Mouse (Mus musculus) testis, postnatal 14 days (tissue): Measurements from ENCODE around the gene Gsta3.
"Not testable (repeated sequence)": the region's sequence is repeated elsewhere in the genome, so short reads cannot be mapped to it uniquely, and the experiment has no call there.

ENCODE experiments used
- DNase-seq: peaks from one replicate; pipeline ENCODE4 v3.0.0; 2021; ENCODE audit warnings: low spot score

The Gsta3 gene

DNA sequence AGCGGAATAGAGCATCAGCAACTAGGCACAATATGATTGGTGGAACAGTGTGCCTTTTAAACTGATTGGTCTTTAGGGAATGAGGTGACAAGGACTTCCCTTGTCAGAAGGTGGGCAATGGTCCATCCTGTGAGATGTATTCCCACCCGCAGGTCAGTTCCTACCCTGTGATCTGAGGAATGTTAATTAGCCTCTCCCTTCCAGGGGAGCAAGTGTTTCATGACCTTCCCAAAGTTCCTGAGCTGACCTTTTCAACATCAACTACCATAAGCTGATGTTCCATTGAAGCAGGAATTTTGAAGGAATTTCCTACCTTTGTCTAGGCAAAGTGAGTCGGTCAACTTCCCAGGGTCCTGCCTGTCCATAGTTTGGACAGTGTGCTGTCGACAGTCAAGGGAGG lies 13.5 kb downstream of the Gsta3 start:
- DNase-seq, result no peak

DNA sequence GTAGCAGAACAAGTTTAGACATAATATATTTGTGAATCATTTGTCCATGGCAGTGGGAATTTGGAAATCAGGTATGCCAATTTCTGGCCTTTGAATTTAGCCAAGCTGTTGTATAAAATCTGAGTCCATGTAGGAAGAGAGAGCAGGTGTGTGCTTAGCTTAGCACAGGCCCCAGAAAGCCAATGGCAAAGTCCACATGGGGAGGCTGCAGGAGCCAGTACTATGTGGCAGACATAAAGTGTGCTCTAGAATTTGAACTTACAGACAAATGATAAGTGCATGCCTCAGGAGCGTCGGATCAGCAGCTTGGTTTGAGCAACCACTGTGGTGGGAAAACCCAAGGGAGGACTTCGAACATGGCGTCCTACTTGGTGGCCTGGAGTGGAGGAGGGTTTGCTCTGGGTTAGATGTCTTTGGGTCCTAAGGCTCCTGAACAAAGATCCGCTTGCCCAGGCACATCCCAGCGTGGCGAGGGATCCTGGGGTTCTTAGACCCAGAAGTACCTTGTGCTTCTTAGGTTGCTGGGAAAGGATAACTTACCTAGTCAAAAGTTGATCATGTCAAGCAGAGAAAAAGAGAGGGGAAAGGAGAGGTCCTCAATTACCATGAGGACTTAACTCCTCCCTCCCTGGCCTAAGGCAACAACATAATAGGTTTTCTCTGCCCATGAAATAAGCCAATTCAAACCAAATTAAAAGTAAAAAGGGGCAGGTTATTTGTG lies 15.4 kb downstream of the Gsta3 start:
- DNase-seq, result no peak

DNA sequence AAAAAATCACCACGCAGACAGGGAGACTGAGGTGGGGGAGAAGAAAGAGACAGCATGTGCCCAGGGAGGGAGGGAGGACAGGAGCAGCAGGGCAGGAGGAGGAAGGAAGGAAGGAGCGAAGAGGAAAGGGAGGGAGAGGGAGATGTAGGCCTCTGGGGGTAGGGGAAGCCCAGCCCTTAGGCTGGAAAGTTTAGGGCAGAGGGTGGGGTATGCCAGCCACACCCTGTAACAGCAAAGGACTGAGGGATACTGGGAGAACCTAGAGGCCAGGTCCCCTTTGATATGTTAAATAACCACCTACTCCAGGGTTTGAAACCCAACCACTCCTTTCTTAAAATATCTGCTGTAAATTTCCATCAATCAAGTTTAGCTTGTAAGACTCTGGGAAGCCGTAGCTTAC lies 16.0 kb downstream of the Gsta3 start:
- DNase-seq, result no peak

DNA sequence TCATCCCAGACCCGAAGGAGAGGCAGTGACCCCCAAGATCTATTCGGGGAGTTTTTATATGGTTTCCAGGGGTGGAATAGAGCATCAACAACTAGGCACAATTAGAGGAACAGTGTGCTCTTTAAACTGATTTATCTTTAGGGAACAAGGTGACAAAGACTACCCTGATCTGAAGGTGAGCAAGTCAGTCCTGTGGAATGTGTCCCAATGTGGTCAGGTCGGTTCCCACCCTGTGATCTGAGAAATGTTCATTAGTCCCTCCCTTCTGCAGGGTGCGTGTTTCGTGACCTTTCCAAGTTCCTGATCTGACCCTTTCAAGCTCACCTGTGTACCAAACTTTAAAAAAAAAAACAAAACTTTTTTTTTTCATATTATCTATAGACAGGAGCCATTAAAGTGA lies 16.5 kb downstream of the Gsta3 start:
- no peak for DNase-seq

DNA sequence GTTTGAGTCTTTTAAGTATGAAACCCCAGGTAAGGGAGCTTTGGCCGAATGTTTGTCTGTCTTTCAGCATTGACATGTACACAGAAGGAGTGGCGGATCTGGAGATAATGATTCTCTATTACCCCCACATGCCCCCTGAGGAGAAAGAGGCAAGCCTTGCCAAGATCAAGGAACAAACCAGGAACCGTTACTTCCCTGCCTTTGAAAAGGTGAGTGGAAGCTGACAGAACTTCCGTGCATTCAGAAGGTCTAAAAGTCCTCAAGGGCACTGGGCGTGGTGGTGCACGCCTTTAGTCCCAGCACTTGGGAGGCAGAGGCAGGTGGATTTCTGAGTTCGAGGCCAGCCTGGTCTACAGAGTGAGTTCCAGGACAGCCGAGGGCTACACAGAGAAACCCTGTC lies 19.6 kb downstream of the Gsta3 start:
- not testable (repeated sequence) for DNase-seq

DNA sequence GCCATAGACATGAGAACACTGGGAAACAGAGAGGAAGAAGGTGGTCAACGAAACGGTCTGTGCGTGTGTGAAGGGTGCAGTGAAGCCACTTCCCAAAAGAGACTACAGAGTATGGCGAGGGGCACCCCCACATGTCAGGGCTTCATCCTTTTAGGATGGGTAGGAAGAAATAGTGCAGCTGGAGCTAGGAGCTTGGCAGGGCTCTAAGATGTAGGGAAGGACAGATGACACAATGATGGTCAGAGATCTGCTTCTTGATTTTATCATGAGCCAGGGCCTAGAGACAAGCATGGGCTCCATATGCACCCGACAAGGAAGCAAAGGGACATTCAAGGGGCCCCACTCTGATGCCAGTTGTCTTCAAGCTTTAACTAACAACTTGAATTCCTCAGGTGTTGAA lies 22.0 kb downstream of the Gsta3 start:
- DNase-seq, result no peak

DNA sequence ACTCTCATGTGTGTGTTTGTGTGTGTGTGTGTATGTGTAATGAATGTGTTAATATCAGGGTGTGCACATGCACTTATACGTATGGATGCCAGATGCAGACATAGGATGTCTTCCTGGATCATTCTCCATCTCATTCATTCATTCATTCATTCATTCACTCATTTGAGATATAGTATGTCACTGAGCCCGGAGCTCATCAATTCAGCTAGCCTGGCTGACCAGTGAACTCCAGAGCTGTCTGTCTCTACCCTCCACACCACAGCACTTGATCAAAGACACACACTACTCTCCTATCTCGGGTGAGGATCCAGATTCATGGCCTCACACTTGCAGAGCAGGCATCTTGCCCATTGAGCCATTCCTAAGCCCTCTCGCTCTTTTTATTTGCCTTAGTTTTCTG lies 23.6 kb downstream of the Gsta3 start:
- DNase-seq, result no peak

DNA sequence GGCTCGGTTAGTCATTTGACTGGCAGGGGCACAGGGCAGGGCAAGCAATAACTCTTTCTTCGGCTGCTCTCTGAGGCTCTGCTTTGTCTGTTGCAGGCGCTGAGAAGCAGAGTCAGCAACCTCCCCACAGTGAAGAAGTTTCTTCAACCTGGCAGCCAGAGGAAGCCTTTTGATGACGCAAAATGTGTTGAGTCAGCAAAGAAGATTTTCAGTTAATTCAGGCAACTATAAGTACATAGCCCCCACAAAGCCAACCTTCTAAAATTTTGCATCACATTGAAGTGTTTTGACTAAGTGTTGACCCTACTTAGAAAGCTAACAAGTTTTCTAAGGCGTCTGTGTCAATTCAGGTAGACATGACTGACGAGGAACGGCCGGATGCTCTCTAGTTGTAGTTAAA lies 24.4 kb downstream of the Gsta3 start:
- no peak for DNase-seq

DNA sequence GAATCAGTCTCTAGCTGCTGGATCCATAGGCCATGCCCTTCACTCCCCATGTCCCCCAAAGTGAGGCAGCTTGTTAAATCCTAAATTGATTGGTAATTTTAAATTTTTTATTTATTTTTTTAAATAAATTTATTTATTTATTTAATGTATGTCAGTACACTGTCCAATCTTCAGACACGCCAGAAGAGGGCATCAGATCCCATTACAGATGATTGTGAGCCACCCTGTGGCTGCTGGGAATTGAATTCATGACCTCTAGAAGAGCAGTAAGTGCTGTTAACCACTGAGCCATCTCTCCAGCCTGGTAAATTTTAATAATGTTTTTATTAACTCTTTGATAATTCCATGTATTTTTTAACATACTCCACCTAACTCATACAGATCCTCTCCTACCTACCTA lies 26.4 kb downstream of the Gsta3 start:
- no peak for DNase-seq

DNA sequence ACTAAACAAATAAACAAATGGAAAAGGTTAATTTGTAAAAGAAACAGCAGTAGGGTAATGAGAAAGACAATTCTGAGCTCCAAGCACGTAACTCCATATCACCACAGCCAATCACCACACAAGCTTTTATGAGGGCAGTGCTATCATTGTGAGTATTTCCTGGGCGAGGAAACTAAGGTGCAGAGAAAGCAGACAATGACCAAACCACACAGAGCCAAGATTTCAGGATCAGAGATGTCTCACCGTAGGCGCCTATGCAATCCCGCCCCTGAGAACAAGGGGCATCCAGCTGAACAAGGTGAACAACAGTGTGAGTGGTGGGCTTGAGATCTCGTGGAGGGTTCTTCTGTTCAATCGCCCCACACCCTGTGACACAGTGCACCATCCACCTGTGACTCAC lies 27.1 kb downstream of the Gsta3 start:
- not testable (repeated sequence) for DNase-seq

DNA sequence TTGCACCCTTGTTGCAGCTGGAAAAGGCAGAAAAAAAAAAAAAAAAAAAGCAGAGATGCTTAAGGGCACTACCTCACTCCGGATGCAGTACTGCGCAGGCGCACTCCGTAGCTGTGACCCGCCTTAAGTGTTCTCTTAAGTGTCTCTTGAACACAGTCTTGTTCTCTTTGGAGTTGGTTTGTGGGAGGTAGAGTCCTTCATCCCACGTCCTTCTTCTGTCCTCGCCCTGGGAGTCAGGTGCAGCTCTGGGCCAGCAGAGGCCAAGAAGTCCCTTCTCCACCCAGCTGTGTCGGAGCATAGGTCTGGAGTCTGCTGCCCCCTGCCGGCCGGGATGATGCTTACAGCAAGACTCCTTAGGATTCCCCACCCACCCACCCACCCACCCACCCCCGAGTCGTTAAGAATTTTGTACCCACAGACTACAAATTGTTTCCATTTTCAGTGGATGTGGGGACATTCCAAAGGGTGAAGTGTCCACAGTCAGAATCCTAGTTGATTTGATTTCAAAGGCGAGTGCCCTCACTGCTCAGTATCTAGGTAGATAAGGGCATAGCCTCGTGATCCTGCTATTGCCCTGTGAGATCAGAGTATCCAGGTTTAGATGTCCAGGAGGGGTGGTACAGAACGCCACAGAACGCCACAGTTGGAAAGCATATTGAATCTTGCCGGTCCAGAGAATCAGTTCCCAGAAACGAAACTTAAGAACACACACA lies 31.1 kb downstream of the Gsta3 start:
- peak; percentile 67 for DNase-seq

DNA sequence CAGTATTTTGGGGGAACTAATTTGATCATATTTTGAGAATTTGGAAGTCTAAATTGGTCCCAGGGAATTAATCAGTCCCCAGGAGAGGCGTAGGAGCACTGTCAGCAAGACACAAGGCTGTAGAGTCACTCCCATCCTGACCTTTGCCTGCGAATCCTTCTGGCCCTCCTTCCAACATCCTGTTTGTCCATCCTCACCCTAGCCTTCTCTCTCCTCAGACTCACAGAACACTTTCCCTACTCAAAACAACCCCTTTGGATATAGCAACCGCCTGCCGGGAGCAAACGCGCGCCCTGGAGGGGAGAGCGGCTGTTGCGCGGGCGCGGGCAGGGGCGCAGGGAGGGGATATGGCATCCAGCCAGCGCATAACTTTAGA lies 31.7 kb downstream of the Gsta3 start:
- DNase-seq, result peak; percentile 9

DNA sequence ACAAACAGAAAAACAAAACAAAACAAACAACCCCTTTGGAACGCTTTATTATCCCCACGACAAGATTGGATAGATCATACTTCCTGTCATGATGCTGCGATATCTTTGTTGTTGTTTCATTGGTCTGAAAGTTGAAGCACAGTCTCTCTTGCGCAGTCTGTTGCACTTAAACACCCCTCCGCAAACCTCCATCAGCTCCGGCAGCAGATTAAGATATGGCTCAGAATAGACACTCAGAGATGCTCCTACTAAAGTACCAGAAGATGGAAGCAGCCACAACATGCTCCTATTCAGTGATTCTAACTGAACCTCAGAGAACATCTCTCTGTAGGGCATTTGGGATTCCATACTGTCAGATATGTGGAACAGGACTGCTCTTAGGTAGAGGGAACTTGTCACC lies 32.7 kb downstream of the Gsta3 start:
- DNase-seq, result no peak

DNA sequence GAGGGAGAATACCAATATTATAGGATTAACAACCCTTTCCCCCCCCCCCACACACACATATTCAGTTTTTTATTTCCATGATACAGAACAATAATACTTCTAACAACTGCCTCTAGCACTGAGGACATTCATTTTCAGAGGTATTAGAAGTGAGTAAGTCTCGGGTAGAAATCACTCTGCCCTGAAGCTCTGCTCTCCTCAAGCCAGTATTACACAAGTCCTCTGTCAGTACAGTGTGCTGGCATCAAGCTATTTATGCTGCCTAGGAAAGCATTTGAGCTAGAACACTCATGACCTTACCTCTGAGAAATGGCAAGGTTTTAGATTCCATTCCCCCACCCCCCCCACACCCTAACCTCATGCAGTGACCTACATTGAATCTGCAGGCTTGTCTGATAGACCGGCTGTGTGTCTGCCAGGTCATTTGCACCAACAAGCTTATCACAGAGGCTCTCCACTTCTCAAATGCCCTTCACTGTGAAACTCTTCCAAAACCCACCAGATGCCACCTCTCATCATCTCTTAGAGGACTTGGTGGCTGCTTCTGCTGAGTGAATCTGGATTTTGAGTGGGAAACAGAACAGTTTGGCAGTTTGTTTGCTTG lies 34.1 kb downstream of the Gsta3 start:
- no peak for DNase-seq

DNA sequence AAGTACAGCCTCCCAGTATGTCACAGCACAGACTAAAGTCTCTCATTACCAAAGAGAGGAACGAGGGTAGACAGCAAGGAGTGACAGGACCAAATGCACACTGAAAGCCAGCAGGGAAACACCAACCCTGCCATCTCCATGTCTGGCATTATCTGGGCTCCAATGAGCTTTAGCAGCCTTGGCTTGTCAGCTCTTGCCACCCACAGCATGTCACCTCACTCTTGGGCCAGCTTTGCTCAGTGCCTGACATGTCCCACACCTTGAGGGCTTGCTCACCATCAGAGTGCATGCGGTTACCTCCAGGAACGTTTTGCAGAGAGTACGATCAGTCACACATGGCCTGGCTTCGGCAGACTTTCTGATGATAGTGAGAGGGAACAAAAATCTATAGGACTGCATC lies 35.0 kb downstream of the Gsta3 start:
- not testable (repeated sequence) for DNase-seq

DNA sequence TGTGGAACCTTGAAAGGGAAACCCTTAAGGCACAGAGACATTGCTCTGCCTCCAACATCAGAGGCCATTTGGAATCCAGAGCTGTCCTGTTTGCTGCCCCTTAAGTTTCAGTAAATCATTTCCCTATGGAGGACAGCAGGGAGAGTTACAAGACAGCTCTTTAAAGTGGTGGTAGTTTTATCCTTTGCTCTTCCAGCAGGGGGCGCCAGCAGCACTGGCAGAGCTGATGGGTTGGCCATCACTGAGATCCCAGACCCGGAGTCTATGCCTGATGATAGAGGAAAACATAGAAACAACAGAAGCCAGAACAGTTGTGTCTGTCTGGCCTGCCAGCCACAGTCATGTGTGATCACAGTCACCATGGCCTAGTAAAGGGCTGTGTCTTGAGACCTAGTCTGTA lies 35.8 kb downstream of the Gsta3 start:
- DNase-seq, result not testable (repeated sequence)

DNA sequence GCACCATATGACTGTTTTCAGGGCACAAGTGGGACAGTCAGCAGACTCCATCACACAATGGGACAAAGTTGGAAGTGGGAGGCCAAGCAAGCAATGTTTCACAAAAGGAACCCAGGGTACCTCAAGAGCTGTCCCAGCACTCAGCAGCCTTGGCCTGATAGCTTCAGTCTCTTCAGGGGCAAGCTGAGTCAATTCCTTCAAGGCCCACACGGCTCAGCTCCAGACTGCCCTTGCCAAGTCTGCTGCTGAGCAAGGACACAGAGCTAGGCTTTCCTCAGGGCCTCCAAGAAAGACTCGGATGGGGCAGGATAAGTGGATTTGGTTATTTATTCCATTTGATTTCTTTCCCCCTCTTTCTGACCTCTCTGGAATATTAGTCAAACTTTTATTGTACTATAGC lies 39.9 kb downstream of the Gsta3 start:
- peak; percentile 13 for DNase-seq

DNA sequence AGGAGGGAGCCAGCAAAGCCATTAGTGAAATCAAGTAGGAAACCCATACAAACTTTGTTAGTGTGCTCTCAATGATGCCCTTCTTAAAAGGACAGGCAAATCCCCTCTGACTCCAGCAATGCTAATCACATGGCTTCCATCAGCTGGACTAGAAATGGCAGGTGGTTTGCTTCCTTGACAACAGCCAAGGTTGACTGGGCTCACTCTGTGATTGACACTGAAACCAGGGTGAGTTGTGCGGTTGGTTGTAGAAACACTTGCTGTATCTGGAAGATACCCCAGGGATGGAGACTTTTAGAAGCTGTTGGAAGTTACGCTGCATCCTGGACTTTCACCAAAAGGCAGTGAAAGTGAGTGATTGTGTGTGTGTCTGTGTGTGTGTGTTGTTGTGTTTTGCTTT lies 44.3 kb downstream of the Gsta3 start:
- not testable (repeated sequence) for DNase-seq

DNA sequence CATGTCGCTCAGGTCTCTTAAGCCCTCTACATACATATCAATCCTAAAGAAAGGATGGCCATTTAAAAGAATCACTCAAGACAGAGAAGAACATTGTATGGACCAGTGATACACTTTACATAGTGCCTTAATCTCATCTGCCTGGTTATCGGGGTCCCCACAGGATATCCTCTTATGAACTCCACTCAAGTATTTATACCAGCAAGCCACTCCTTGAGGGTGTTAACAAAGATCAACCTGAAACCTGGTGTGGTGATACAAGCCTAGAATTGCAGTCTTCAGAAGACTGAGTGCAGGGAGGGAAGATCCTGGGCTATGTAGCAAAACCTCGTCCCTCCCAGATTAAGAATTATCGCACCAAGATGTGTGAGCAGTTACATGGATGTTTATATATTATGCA lies 51.0 kb downstream of the Gsta3 start:
- DNase-seq, result no peak

DNA sequence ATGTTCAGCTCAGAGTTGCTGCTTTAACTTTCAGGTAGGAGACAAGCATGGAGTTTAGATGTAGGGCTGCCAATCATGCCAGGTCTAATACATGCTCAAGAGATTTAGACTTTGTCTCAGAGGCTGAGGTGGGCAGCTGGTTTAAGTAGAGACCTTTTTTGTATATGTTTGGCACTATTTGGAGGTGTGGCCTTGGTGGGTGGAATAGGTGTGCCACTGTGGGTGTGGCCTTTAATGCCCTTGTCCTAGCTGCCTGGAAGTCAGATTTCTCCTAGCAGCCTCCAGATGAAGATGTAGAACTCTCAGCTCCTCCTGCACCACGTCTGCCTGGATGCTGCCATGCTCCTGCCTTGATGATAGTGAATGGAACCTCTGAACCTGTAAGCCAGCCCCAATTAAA lies 52.2 kb downstream of the Gsta3 start:
- no peak for DNase-seq

DNA sequence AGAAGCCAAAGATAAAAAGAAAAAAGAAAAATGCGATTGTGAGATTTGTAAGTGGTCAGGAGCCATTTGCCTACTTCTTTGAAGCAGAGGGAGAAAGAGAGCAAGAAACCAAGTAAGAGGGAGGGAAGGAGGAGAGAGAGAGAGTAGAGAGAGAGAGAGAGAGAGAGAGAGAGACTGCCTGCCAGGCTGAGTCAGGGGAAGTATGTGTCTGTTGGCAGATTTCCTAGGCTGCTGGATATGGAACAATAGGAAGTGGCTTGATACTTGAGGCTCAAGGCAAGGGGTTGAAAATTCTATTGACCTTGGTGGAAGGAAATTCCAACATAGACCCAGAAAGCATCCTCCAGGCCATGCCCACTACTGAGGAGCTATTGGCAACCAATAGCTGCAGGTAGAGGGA lies 55.8 kb downstream of the Gsta3 start:
- no peak for DNase-seq

DNA sequence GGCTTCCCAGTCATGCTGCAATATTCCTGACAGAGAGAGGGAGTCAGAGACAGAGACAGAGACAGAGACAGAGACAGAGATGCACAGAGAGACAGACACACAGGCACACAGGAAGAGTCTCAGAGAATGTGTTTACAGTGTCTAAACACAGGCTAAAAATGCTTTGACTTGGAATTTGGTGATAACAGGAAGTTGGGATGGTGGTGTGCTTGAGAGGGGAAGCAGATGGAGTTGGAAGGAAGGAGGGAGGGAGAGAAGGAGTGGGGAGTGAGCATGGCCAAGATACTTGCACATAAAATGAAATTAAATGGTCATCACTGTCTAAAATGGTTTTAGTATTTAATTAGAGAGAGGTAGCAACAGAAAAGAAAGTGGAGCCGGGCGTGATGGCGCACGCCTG lies 57.7 kb downstream of the Gsta3 start:
- no peak for DNase-seq

DNA sequence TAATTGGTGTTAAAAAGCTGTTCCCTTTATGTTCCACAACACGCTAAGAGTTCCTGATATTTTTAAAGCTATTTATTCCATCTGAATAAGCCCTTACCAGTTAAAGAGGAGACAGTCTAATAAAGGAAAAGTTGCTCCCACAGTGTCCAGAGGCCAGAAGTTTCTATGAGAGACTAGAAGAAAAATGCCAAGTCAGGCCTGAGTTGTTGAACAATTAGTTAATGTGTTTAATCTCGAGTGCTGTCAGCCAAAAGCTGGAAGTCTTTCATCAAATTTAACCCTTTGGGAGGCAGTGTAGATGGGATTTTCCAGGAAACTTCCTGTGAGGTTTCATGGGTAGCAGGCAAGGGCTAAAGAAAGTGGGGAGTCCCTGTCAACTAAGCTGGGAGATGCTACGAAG lies 59.4 kb downstream of the Gsta3 start:
- no peak for DNase-seq

DNA sequence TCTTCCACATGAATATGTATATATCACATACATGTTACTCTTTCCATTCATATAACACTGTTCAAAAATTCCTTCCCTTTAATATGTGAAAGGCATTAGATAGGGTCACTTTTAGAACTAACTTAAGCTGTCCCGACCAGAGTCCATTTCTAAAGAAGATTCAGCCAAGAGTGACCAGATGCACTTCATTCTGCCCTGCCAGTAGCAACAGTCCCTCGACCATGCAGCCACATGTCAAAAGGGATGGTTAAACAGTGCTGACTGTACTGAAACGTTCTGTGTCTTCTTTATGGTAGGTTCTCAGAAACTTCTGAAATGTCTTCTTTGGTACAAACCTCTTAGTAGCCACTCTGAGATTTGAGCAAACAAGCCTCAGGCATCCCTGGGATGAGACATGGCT lies 61.3 kb downstream of the Gsta3 start:
- DNase-seq, result no peak
